Mouse (Mus musculus) megakaryocyte, embryonic 14.5 days (primary cell): ENCODE data around the gene Slc36a1.

ENCODE experiments used
- FLI1 ChIP-seq: IDR thresholded peaks from 2 replicates; pipeline ENCODE4 v1.6.1; 2012; ENCODE audit warnings: low read length, inconsistent platforms, mixed read lengths
- GATA1 ChIP-seq: IDR thresholded peaks from 3 replicates; pipeline ENCODE4 v1.6.1; 2012; ENCODE audit warnings: mixed read lengths, low read length, inconsistent platforms, borderline replicate concordance

GRCm38 (mm10) chr11:55204159-55204596 is at the start of gene Slc36a1:
- TF ChIP-seq GATA1 (no peak), FLI1 (no peak)
